Mouse (Mus musculus) layer of hippocampus, adult 9-11 months (tissue): ENCODE results near the gene Tmem108.
"Not testable (repeated sequence)": the region's sequence is repeated elsewhere in the genome, so short reads cannot be mapped to it uniquely, and the experiment has no call there.

Experiments used
- DNase-seq: peaks from one replicate; pipeline ENCODE4 v3.0.0; 2022

Tmem108 gene

DNA sequence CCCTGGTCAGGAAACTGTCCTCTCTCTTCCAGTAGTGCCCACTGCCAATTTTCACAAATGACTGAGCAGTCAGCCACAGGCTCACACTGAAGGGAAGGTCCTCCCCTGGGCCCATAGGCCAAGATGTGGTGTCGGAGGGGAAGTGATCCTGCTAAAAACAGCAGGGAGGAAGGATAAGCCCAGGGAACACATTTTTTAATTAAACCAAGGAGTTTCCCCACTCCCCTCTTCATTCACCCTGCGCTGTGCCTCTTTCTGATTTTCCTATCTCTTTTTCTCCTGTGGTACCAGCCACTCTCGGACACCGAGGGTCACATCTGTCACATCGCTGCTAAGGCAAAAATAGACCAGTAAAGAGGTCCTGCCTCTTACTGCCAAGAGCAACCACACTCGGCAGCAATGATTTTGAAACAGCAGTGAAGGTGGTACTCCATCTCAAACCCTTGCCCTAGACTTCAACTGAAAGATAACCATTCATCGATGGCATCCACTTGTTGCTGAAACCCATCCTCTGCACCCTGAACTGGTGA is 83.0 kb downstream of the Tmem108 start:
- DNase-seq = no peak

DNA sequence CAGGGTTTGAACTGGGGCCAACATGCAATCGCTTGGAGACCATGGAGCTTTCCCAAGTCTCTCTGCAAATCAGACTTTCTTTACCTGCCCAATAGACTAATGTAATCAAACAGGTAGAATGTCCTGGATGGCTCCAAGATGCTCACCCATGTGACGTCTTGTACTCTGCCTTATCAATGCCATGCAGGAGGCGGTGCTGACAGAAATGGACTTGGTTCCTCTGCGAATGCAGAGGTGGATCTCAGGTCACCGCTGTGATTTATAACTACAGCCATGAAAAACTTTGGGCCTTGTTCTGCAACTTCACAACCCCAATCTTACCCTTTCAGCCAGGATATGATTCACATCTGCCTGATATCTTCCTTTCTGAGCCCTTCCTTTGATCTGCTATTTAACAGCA is 83.8 kb downstream of the Tmem108 start:
- DNase-seq = no peak

DNA sequence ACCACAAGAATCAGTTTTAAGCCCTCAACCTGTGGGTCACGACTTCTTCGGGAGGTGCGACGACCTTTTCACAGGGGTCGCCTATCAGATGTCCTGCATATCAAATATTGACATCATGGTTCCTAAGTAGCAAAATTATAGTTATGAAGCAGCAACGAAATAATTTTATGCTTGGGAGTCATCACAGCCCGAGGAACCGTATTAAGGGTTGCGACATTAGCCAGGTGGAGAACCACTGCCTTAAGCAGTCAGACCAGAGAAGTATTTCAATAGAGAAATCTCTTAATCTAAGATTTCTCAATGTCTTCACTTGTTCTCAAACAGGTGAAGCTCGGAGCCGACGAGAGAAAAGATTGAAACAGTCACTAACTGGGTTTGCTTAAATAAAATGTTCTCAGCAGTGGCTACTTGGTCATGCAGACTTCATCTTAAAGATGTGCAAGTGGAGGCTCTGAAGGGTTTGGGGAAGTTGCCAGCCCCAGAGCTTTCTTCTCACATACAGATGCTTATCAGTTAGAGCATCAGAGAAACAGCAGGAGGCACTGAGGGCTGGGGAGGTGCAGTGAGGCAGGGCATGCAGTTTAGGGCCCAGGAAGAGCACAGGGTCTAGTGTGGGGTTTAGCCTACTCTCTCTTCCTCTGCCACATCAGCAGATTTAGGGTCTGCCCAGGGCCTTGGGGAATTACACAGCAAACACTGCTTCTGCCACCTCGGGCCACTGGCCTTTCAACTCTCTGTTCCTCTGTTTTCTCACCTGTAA is 85.7 kb downstream of the Tmem108 start:
- DNase-seq = no peak

DNA sequence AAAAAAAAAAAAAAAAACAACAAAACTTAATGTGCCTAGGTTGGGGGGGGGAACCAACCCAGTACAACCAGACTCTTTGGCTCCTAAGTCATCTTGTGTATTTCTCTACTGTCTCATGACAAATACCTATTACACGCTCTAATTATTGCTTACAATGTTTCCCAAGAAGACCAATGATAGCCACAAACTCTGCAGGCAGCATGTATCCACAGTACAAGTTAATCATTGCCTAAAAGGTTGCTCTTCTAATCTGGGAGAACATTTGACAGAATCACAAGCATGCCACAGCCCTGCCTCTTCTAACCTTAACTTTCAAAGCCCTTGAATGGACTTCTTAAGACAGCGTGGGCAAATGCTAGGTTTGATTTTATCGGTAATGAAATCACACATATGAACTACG is 88.8 kb downstream of the Tmem108 start:
- no peak for DNase-seq

DNA sequence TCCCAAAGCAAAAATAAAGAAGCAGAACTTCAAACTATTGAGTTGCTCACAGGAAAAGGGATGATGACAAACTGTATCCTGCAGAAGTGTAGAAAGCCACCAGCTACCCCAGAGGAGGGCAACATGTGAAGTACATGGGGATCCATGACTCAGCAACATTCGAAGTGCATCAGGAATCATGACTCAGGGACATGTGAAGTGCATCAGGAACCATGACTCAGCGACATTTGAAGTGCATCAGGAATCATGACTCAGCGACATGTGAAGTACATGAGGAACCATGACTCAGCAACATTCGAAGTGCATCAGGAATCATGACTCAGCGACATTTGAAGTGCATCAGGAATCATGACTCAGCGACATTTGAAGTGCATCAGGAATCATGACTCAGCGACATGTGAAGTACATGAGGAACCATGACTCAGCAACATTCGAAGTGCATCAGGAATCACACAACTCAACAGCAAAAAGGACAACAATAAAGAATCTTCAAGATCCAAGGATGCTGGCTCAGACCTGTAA is 91.0 kb downstream of the Tmem108 start:
- DNase-seq = not testable (repeated sequence)

DNA sequence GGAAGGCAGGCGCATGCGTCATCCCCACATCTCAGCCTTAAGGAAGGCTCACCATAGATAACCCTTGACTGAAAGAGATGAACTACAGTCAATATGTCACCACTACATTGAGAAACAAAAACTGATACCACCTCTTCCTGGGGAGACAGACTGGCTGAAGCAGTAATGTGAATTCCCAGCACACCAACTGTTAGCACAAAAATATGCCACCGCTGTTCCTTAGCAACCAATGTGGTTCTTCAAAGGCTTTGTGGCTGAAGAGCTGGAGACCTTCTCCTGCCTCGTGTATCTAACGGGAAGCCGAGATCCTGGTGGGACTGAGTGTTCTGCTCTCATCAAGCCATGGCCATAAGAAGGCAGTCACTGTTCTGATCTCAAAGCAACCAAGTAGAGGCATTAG is 92.8 kb downstream of the Tmem108 start:
- no peak for DNase-seq

DNA sequence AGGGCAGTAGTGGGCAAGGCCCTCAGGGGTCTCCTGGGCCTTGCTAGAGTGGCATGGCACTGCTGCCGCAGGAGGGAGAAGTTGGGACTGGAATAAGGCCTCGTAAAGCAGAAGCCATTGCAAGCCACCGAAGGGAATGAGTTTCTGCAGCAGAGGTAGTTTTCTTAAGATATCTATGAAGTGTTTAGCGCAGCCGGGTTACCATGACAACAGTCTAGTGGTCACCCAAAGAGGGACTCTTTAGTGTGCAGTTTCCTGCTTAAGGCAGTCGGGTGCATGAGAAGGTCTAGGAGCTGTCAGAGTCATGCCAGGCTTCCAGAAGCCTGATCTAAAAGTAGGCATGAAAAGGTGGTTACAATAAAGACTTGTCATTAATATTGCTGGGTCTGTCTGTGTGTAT is 95.8 kb downstream of the Tmem108 start:
- DNase-seq = no peak

DNA sequence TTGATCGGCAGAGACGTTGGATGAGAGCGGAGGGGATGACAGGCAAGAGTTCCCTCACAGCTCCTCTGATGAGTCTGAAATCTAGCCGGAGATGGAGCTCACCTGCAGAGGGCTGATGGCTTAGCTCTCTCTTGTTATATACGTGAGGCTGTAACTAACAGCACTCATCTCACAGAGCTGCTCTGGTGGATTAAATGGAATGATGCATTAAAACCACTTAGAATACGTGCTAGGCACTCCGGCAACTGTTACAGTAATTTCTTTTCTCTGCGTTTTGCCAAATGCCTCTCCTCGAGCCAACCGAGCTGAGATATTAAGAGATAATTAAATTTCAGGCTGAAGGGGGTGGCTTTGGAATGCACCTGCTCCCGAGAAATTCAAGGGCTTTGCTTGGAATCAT is 97.5 kb downstream of the Tmem108 start:
- no peak for DNase-seq

DNA sequence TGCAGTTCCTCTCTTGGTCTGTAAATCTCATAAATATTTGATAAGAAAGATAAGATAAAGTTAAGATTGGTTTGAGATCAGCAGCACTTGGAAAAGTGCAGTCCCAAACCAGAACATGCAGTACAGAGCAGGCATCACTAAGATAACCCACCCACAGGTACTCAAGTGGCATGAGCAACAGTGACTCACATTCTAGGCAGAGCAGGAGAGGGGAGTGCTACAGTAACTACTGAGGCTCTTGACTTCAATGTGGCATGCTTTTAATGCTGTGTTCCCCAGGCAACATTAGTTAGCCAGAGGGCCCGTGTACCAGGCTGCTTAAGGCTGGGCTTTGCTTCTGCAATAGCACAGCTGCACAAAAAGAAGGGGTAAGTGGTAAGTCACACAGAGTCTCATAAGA is 99.8 kb downstream of the Tmem108 start:
- no peak for DNase-seq

DNA sequence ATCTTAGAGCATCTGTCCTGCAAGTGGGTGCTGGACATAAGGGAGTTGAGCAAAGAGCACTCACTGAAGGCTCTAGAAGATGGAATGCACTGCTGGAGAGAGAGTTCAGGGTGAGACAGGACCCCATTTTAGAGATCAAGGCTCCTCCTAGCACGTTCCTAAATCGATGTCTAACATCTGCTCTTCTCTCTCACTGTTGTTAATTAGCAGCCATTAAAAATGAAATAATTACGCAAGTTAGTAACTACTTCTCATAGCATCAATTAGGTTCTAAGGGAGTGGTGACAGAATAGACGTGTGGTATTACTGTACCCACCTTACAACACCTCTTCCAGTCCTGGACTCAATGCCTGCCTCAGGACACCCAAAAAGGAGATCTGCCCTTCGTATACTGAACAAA is 103.7 kb downstream of the Tmem108 start:
- no peak for DNase-seq

DNA sequence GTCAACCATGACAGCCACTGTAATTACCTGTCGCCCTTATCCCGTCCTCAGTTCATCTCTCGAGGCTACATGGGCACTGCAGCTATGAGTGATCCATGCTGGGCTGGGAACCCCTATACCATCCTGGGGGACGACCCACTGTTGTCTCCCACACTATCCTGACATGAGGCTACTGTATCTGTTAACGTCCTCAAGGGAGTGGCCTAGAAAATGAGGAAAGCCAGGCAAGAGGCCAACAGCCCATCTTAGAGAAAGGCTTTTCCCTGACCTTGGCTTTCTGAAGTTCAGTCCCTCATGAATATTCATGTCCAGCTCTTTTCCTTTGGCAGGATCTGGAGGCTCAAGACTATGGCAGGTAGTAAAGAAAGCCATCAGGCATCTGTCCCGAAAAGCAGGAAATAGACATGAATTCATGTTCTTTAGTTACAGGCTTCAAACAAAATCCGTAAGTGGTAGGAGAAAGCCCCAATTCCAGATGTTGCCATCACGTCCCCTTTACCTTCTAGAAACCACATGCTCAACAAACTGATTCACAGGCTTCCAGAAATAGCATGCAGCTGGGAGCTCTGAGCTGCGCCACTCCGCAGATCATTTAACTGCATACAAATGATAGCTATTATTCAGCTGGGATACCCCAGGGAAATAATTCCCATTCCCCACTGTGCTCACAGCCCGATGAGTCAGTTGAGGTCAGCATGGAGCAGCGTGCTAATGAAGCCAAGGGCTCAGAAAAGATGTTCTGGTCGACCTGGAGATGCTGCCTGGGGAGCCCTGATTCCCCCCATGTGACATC is 104.3 kb downstream of the Tmem108 start:
- no peak for DNase-seq

DNA sequence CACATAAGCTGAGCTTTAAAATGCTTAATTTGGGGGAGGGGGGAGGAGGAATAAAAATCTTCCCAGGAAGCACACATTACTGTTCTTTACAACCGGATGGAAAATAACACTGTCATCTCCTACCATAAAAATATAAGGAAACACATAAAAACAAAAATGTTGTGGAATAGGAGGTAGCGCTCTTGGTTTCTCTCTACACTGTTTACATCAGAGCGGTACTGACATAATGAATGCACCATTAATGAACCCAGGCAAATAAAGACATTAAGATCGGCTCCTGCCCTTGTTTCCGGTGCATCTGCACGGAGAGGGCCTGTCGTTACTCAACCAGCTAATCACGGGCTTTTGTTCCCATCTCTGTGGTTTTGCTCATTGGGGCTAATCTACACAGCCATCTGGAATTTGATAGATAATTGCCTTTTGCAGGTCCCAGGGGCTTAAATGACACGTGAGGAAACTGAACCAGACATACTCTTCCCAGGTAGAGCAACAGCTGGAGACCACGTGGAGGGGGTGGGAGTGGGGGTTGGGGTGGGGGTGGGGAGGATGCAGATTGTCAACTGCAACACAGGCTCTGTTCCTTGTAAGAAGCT is 107.5 kb downstream of the Tmem108 start:
- no peak for DNase-seq

DNA sequence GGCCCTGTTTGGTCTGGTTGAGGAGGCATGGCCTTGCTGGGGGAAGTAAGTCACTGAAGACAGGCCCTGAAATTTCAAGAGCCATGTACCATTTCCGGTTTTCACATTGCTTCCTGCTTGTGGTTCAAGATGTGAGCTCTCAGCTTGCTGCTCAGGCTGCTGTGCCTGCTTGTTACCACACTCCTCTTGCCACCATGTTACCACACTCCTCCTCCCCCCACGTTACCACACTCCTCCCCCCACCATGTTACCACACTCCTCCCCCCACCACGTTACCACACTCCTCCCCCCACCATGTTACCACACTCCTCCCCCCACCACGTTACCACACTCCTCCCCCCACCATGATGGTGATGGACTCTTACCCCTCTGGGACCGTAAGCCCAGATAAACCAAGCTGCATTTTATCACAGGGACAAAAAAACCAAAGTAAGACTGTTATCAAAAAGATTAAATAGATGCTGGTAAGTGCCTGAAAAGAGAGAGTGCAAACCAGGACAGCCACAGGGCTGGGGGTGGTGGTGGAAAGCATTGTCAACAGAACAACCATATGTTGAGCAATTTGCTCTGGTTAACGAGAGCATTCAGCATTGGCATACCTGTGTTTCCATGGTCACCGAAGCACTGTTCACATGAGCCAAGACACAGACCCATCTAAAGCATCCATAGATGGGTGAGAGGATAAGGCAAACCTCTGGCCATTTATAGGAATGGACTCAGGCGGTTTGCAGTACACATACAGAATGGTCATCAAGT is 109.3 kb downstream of the Tmem108 start:
- DNase-seq = peak; percentile 68

DNA sequence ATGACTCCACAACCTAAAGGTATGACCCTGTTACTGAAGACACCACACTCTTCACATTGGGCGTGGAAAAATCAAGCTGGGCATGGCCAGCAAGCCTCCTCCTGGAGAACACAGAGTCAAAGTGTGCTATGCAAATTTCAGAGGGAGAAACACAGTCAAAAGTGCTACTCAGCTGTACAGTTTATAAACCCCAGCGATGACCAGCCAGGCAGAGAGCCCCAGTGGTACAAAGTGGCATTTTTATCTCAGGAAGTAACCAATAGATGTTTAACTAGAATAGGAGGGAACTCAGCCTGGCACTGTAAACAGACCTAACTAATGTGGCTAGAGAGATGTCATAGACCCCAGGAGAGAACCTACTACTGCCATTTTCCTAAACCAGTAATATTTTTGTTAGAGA is 115.0 kb downstream of the Tmem108 start:
- no peak for DNase-seq

DNA sequence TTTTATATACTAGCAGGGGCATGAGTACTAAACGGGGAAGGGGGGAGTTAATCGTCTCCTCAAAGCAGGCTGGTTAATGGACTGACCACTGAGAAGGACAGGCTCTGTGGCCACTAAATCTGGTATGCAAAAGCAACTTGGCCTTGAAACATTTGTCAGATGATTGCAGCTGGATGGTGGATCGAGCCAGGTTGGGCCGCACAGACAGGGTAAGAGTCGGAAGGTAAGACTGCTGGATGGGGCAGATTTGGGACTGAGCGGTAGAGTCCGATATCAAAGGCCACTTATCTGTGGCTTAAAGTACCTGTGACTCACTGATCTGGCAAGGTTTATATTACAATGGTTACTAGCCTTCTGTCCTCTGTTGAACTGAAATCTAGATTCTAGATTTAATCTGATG is 115.9 kb downstream of the Tmem108 start:
- DNase-seq = no peak

DNA sequence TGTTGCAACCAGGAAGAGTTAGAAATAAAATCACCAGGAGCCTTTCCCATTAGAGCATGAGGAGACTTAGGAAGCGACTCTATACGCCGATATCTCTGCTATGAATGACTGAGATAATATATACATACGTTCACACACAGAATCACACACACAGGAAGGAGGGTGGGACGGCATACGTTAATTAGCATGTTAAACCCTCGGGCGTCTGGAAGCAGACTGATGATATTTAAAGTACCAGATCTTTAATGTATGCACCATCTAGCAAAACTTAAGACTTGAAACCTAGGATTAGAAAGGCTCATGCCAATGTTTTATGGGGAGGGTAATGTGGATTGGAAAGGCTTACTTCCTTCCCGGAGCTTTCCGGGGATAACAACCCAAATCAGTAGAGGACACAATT is 119.3 kb downstream of the Tmem108 start:
- DNase-seq = no peak

DNA sequence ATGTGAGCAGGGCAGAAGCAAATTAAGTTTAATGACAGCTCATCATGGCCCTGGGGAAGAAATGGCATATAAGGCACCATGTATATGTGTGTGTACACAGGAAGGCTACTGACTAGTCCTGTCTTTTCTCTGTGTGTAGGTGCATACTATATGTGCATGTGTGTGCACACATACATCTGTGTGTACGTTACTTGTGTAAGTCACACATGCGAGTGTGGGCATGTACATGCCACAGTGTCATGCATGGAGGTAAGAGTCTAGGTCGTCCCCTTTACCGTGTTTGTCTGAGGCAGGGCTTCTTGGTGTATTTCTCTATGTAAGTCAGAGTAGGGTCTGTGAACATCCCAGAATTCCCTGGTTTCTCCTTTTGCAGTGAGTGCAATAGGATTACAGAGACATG is 120.3 kb downstream of the Tmem108 start:
- DNase-seq = no peak

DNA sequence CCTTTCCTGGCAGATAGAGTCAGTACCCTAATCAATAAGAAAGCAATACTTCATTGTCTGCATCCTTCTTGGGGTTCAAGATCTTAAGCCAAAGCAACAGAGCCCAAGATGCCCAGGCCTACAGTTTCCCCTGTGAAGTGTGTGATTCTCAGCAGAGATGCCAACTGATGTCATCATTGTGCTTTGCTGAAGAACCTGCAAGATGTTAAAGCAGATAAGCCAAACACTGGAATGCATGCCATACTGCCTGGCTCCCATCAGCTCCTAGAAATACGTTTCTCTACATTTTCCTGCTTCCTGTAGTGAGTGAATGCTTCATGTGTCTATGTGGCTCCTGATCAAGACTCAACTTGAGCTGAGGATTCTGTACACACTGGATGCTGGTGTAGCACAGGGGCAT is 122.2 kb downstream of the Tmem108 start:
- DNase-seq = no peak

DNA sequence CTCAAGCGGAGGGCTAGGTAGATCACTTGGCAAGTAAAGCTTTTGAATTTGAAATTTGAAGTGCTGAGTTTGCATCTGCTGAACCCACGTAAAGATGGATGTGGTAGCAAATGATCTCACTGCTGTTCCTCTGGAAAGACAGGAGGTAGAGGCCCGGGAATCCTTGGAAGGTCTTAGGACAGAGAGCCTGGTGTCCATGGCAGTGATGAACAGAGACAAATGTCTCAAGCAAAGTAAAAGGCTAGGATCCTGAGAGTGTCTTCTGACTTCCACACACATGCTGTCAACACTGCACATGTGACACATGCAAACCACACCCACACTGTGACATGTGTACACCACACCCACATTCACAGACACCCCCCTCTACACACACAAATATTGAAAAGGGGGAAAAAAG is 124.2 kb downstream of the Tmem108 start:
- no peak for DNase-seq

DNA sequence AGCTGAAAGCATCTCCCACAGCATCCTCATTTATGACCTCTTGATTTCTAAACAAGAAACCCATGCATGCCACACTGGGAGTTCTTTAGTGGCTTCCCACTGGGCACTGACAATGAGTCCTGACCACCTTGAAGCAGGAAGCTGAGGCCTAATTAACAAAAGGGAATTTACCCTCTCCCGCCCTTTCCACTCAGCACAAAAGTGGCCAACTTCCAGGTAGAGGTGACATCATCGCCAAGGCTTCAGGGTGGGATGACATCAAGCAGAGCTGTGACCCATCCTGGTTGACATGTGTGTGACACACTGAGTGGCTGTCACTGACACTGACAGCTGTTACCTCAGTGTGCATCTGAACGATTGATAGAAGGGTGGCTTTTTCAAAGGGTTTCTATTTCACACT is 124.8 kb downstream of the Tmem108 start:
- DNase-seq = no peak

DNA sequence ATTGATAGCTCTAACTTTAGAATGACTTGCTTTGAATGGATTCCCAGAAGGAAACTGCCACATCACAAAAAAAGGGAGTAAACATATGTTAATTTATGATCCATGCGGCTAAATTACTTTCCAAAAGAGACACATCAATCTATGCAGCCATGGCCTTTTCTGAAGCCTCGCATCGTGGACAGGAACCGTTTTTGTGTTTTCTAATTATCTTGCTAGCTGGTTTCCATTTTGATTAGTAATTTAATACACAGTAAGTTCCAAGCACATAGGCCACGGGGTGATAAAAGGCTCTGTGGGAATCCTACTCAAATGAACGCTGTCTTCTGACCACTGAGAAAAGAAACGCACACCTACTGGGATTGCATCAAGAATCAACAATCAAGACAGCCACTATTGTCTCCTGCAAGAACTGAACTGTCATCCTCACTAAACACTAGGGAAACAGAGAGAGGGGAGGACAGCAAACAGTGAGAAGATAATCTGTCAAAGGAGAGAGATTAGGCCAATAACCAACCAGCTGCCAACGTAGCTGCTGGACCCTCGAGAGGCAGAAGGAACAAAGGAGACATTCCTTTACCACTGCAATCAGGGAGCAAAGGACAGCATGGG is 132.7 kb downstream of the Tmem108 start:
- DNase-seq = no peak

DNA sequence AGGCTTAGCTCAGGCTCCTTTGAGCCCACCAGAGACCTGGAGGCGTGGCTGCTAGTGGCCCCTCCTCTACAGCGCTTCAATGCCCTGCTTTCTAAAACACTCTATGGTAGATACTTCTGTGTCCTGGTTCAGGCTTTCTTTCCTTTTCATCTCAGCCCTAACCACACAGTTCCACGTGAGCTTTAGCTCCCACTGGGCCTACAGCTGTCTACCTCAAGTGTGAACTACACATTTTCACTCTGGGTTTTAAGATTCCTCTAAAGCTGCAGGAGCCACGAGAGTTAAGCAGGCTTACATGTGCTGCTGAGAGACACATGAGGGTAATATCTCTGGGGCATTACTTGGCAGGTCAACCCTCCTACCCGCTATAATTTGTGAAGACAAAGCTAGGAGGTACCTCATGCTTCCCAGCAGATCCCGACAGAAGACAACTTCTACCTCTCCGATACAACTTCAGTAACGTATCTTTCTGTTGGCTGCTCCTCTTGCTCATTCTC is 134.2 kb downstream of the Tmem108 start:
- DNase-seq = no peak
